Mouse (Mus musculus): ENCODE measurements around the gene Rexo5.

DNA sequence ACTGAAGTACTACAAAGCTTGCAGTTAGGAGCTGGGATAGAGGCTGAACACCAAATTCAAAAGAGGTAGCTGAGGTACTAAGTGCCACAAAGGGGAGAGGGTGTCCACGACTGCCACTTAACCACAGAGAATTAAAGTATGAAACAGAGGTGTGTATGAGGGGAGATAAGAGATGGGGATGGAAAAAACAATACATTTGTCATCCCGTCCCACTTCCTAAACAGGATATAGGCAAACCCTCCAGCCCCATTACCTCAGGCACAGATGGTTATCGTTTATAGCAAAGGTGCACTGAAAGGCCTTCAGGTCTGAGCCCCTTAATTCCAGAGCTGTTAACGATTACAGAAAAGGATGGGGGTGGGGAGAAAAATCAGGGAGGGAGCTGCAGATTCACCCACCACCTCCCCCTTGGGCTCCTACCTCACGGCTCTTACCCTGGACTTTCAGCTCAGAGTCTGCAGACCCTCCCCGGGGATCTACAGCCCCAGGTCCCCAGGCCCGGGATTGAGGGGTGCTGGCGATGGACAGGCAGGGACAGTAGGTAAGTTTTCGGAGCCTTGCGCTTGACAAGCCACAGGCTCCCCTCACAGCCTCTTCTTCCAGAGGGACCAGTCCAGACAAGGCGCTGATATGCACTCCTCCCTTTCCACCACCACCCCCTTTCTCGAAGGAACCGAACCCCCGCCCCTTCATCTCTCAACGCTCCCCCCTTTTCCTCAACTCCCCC, 101.2 kb downstream of the Rexo5 start:
- TF ChIP-seq CTCF (IDR thresholded peaks at IDR 0.05; ENCODE audit: extremely low read depth, insufficient read length, insufficient replicate concordance, low read depth, low read length) (no peak), POLR2A (IDR thresholded peaks at IDR 0.05; ENCODE audit: low read depth, low read length) (no peak)

Measured in small intestine, adult 2 months (tissue).